ENCODE assay signal across 8 mouse cellular contexts in genomic region chr1:22533146-22534096, GRCm38 (mm10).
DNase-seq lines count a peak whose midpoint lies in the region; ATAC-seq lines count a peak whose summit lies in the region.

No protein-coding gene starts in this region.

- peak overlapping the region; percentile 80 for H3K27ac ChIP-seq in embryonic facial prominence, embryonic 10.5 days (replicated peaks)
- no peak overlapping the region for H3K27ac ChIP-seq in liver, embryonic 11.5 days (ENCODE audit: low read depth, low read length)

- H3K4me2 ChIP-seq in liver, embryonic 11.5 days = peak overlapping the region; percentile 80

- peak overlapping the region; percentile 81 for H3K4me3 ChIP-seq in embryonic facial prominence, embryonic 10.5 days
- peak overlapping the region; percentile 54 for H3K4me3 ChIP-seq in liver, embryonic 11.5 days (ENCODE audit: low read depth, low read length)

- intact Hi-C loops in heart, postnatal 25 days (cut with DNase I) = no loop called here

- no peaks in the 10 kb centered on the region for H3K36me3 ChIP-seq in embryonic facial prominence, embryonic 10.5 days (replicated peaks)
- H3K36me3 ChIP-seq in liver, embryonic 11.5 days (ENCODE audit: control insufficient read depth, insufficient read depth, low read length) = no peaks in the 10 kb centered on the region

- ATAC-seq in hematopoietic stem cell, adult 5-6 weeks (replicated peaks in 1 of 2; ENCODE audit: insufficient read depth in 1 of 2, low FRiP score in 2 of 2, low TSS enrichment in 1 of 2, low read depth in 1 of 2, poor library complexity in 2 of 2, severe bottlenecking in 2 of 2) = peak; percentile 7 to 17; a peak in 1 of 4 replicates
- peak; percentile 31 for ATAC-seq in liver, embryonic 11.5 days (replicated peaks; ENCODE audit: low FRiP score)

- under 1% methylated on average over 112 of the region's 112 CpGs for WGBS in embryonic facial prominence, embryonic 10.5 days
- under 1% methylated on average over 112 of the region's 112 CpGs for WGBS in liver, embryonic 11.5 days

- peaks cover 61% of the 10 kb centered on the region for H3K27me3 ChIP-seq in embryonic facial prominence, embryonic 10.5 days (replicated peaks; ENCODE audit: low read depth, poor library complexity, severe bottlenecking)
- peaks cover 30% of the 10 kb centered on the region for H3K27me3 ChIP-seq in liver, embryonic 11.5 days (replicated peaks; ENCODE audit: control insufficient read depth, insufficient read depth, low read length)

- no peaks in the 10 kb centered on the region for H3K9me3 ChIP-seq in embryonic facial prominence, embryonic 10.5 days
- no peaks in the 10 kb centered on the region for H3K9me3 ChIP-seq in liver, embryonic 11.5 days (ENCODE audit: control insufficient read depth, low read length)

- DNase-seq in heart, adult 11 months = peak; percentile 78
- no peak for DNase-seq in heart, postnatal 25 days (ENCODE audit: low spot score)
- peak; percentile 51 for DNase-seq in Muller cell, postnatal 12 days (ENCODE audit: inconsistent ontology term)
- peak; percentile 76 for DNase-seq in embryonic facial prominence, embryonic 10.5 days (ENCODE audit: low spot score)
- DNase-seq in liver, embryonic 11.5 days (ENCODE audit: low spot score) = peak; percentile 43
- DNase-seq in retina, postnatal 7 days (ENCODE audit: low read depth, low spot score) = peak; percentile 19
- DNase-seq in adrenal gland, adult 8-10 months = no peak

- H3K9ac ChIP-seq in liver, embryonic 11.5 days (ENCODE audit: low read depth, low read length) = no peak overlapping the region

- peaks cover 8% of the 10 kb centered on the region for H3K4me1 ChIP-seq in embryonic facial prominence, embryonic 10.5 days
- H3K4me1 ChIP-seq in liver, embryonic 11.5 days (replicated peaks; ENCODE audit: control insufficient read depth, insufficient read depth, low read length) = no peaks in the 10 kb centered on the region

Comparison
In these comparisons a context has a peak if more than half of its experiments do, and no peak if none do; other contexts are left out.
1. DNase-seq: peak in heart, adult 11 months (single experiment), Muller cell, postnatal 12 days (single experiment), embryonic facial prominence, embryonic 10.5 days (single experiment), liver, embryonic 11.5 days (single experiment) and retina, postnatal 7 days (single experiment); none in heart, postnatal 25 days (single experiment) and adrenal gland, adult 8-10 months (single experiment).